Mouse (Mus musculus): ENCODE data around the gene Cbfa2t3. TPM values are rescaled to one million over a fixed set of nuclear protein-coding genes. Genes with fewer than 3 reads are reported as not detected.

Gene Cbfa2t3
- polyA plus RNA-seq, 1 experiment from 2014 or later = 4.8 TPM

DNA sequence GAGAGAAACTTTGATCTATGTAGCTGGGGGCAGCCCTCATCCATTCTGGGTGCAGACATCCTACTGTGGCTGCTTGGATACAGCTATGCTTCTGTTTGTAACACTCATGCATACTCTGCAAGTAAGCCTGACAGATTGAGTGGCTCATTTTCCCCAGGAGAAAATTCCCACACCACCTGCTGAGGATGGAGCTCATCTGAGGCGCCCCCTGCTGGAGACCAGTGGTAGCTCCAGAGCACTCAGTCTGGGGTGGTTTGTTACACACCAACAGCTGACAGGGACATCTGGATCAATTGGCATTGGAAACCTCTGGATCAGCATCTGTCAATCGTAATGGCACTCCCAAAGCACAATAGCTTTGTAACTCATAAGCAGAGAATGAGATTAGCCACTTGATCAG lies 38.9 kb downstream of the Cbfa2t3 start:
- H3K4me3 ChIP-seq (replicated peaks) = no peak overlapping the region
- H3K9ac ChIP-seq = no peak overlapping the region
- H3K9me3 ChIP-seq = no peaks in the 10 kb centered on the region
- 72% methylated on average over 2 of the region's 2 CpGs for WGBS
- no peak for ATAC-seq (ENCODE audit: insufficient read depth, low FRiP score, low read depth)
- no peaks in the 10 kb centered on the region for H3K27me3 ChIP-seq (replicated peaks)
- peaks cover 48% of the 10 kb centered on the region for H3K4me1 ChIP-seq
- H3K27ac ChIP-seq = no peak overlapping the region
- H3K4me2 ChIP-seq = no peak overlapping the region
- H3K36me3 ChIP-seq = no peaks in the 10 kb centered on the region

- Histone ChIP-seq H3K36me3 (no peaks in the 10 kb centered on the region), H3K9me3 (no peaks in the 10 kb centered on the region), H3K27ac (no peak overlapping the region), H3K4me3 (replicated peaks) (no peak overlapping the region), H3K4me2 (no peak overlapping the region), H3K4me1 (peaks cover 52% of the 10 kb centered on the region), H3K27me3 (replicated peaks) (no peaks in the 10 kb centered on the region), H3K9ac (no peak overlapping the region)
- WGBS = 67% methylated on average over 9 of the region's 9 CpGs
- ATAC-seq (ENCODE audit: insufficient read depth, low FRiP score, low read depth) = no peak
These were observed 40.1 kb downstream of the Cbfa2t3 start for GRCm38 (mm10) chr8:122658807-122659160.

DNA sequence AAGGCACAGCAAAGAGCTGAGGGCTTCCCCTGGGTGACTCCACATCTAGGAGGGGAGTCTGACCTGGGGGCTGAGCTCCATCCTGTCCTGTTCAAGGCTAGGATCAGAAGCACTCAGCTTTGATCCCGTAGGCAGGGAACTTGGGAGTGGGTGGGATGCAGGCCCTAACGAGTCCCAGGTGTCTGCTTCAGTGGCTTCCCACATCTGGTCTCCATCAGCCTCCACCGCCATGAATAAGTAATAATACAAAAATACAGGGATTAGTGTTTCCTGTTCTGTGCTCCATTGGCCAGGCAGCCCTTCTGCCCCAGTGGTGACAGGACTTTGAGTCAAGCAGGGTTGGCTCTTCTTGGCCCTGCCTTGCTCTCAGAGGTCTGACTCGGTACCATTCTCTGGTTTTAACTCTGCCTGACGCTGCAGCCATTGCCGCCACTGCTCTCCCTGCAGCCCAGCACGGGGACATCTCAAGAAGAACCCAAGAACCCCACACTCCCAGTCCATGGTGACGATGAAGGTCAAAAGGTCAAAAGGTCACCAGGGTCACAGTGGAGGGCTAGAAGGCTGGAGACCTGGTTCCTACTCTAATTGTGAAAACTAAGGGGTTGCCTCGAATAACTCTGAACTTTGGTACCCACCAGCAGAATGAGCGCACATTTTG lies 40.6 kb downstream of the Cbfa2t3 start:
- Histone ChIP-seq H3K4me2 (no peak overlapping the region), H3K27me3 (replicated peaks) (no peaks in the 10 kb centered on the region), H3K4me3 (replicated peaks) (no peak overlapping the region), H3K9me3 (no peaks in the 10 kb centered on the region), H3K36me3 (no peaks in the 10 kb centered on the region), H3K4me1 (peaks cover 54% of the 10 kb centered on the region), H3K27ac (0 out of 2 replicates have a peak overlapping the region, but pooled peaks have one; percentile 6), H3K9ac (no peak overlapping the region)
- WGBS = 54% methylated on average over 10 of the region's 10 CpGs
- ATAC-seq (ENCODE audit: insufficient read depth, low FRiP score, low read depth) = no peak

DNA sequence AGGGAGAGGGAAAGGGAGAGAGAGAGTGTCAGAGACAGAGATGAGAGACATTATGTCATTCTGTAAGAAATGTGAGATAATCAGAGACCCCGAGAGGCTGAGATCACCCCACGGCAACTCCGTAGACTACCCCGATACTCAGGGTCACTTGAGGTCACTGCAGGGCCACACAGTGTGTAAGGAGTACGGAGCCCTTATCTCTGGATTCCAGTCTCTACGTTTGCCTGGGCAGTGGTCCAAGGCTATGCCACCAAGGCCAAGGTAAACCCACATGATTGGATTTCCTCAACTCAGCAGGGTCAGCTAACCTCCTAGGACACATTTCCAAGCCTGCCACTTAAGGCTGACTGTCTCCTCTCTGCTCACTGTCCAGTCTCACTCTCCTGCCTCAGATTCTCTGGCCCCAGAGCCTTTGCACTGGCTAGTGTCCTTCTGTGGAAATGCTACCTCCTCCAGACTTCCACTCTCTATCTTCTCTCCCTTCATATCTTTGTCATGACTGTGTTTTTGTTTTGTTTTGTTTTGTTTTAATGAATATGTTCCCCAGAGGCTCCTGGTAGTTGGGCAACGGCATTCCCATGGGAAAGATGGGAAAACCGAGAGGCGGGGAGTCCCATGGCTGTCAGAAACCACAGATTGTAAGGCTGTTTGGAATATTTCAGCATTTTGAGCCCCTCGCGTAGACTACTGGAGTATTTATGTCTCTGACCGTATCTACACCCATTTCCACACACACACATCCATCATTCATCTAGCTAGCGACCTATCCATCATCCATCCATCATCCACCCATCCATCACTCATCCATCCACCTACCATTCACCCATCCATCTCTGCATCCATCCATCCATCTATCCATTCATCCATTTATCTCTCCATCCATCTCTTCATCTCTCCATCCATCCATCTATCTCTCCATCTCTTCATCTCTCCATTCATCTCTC lies 42.6 kb downstream of the Cbfa2t3 start:
- Histone ChIP-seq H3K4me3 (replicated peaks) (no peak overlapping the region), H3K27me3 (replicated peaks) (no peaks in the 10 kb centered on the region), H3K9me3 (no peaks in the 10 kb centered on the region), H3K9ac (no peak overlapping the region), H3K4me2 (no peak overlapping the region), H3K27ac (no peak overlapping the region), H3K4me1 (peaks cover 54% of the 10 kb centered on the region), H3K36me3 (no peaks in the 10 kb centered on the region)
- WGBS = 65% methylated on average over 13 of the region's 13 CpGs
- no peak for ATAC-seq (ENCODE audit: insufficient read depth, low FRiP score, low read depth)

- peak; percentile 47; the same call in 1 of the 2 replicates for ATAC-seq (ENCODE audit: insufficient read depth, low FRiP score, low read depth)
- Histone ChIP-seq H3K9ac (no peak overlapping the region), H3K27ac (no peak overlapping the region)
These were observed 44.1 kb downstream of the Cbfa2t3 start for GRCm38 (mm10) chr8:122654768-122655167.

GRCm38 (mm10) chr8:122652643-122653042 lies 46.3 kb downstream of the Cbfa2t3 start:
- Histone ChIP-seq H3K9me3 (no peaks in the 10 kb centered on the region), H3K4me2 (no peak overlapping the region), H3K4me3 (replicated peaks) (no peak overlapping the region), H3K27me3 (replicated peaks) (no peaks in the 10 kb centered on the region), H3K27ac (no peak overlapping the region), H3K4me1 (peaks cover 32% of the 10 kb centered on the region), H3K9ac (no peak overlapping the region), H3K36me3 (no peaks in the 10 kb centered on the region)
- 57% methylated on average over 6 of the region's 6 CpGs for WGBS
- ATAC-seq (ENCODE audit: insufficient read depth, low FRiP score, low read depth) = no peak

More at GRCm38 (mm10) chr8:122654768-122655167, 44.1 kb downstream of the Cbfa2t3 start:
- Histone ChIP-seq H3K4me1 (peaks cover 47% of the 10 kb centered on the region), H3K27me3 (replicated peaks) (no peaks in the 10 kb centered on the region), H3K36me3 (no peaks in the 10 kb centered on the region), H3K4me2 (no peak overlapping the region), H3K9me3 (no peaks in the 10 kb centered on the region), H3K4me3 (replicated peaks) (no peak overlapping the region)
- 18% methylated on average over 7 of the region's 7 CpGs for WGBS

- no peaks in the 10 kb centered on the region for H3K27me3 ChIP-seq (replicated peaks)
- peaks cover 32% of the 10 kb centered on the region for H3K4me1 ChIP-seq
- H3K36me3 ChIP-seq = no peaks in the 10 kb centered on the region
- no peak for ATAC-seq (ENCODE audit: insufficient read depth, low FRiP score, low read depth)
- no peak overlapping the region for H3K9ac ChIP-seq
- no peaks in the 10 kb centered on the region for H3K9me3 ChIP-seq
- no peak overlapping the region for H3K4me2 ChIP-seq
- H3K27ac ChIP-seq = no peak overlapping the region
- H3K4me3 ChIP-seq (replicated peaks) = no peak overlapping the region
- WGBS = 75% methylated on average over 16 of the region's 16 CpGs
These were observed 47.5 kb downstream of the Cbfa2t3 start for GRCm38 (mm10) chr8:122651326-122651921.

DNA sequence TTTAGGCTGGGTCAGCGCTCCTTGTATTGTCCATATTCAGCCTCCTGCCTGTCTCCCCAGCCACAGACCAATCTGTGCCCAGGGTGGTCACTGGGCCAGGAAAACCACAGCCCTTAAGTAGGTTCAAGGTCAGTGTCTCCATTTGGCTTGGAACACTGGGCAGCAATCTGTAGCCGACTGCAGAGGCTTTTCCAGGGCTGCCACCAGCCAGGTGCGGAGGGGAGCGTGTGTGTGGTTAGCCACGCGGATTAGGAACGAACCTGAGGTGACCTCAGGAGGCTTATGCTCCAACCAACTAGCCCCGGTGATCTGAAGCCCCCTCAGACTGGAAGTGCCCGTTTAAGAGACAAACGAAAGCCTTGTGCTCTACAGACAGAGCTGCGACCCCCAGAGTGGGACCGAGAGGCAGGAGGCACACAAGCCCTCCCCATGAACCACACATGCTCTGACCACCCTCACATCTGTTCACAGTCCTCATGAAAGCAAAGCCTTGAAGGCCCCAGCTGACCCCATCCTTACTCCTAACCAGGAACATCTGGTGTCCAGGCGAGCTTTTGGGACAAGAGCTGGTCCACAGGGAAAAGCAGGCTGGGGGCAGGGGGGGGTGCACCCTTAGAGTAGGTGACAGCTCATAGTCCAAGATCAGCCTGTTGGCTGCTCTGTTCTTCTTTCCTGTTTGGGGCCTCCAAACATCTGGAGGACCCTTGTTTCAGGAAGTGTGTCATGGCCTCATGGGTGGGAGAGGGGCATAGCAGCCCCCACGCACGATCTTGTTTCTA lies 50.5 kb downstream of the Cbfa2t3 start:
- Histone ChIP-seq H3K27ac (no peak overlapping the region), H3K27me3 (replicated peaks) (no peaks in the 10 kb centered on the region), H3K36me3 (no peaks in the 10 kb centered on the region), H3K4me1 (peaks cover 10% of the 10 kb centered on the region), H3K4me2 (no peak overlapping the region), H3K9ac (no peak overlapping the region), H3K4me3 (replicated peaks) (no peak overlapping the region), H3K9me3 (no peaks in the 10 kb centered on the region)
- WGBS = 62% methylated on average over 15 of the region's 15 CpGs
- ATAC-seq (ENCODE audit: insufficient read depth, low FRiP score, low read depth) = no peak

DNA sequence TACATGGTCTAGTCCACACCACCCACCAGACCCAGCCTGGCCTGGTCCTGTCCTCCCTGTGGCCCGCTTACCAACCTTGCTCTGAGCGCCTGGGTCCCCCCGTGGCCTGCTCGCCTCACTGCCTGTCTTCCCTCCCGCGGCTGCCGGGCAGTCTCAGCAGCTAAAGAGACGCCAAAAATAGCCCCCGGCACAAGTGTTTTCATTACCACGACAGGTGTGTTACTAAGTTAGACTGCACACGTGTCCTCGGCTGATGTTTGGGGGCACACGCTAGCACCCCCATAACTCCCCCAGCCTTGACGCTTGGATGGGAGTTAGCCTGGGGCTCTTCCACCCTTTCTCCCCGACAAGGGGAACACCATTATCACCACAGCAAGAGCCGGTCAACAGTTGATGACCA lies 52.6 kb downstream of the Cbfa2t3 start:
- 88% methylated on average over 16 of the region's 16 CpGs for WGBS
- H3K9ac ChIP-seq = no peak overlapping the region
- H3K4me1 ChIP-seq = peaks cover 9% of the 10 kb centered on the region; the same call in 1 of the 2 replicates
- ATAC-seq (ENCODE audit: insufficient read depth, low FRiP score, low read depth) = no peak
- H3K9me3 ChIP-seq = no peaks in the 10 kb centered on the region
- no peak overlapping the region for H3K27ac ChIP-seq
- H3K4me2 ChIP-seq = no peak overlapping the region
- no peaks in the 10 kb centered on the region for H3K36me3 ChIP-seq
- H3K4me3 ChIP-seq (replicated peaks) = no peak overlapping the region
- H3K27me3 ChIP-seq (replicated peaks) = no peaks in the 10 kb centered on the region

DNA sequence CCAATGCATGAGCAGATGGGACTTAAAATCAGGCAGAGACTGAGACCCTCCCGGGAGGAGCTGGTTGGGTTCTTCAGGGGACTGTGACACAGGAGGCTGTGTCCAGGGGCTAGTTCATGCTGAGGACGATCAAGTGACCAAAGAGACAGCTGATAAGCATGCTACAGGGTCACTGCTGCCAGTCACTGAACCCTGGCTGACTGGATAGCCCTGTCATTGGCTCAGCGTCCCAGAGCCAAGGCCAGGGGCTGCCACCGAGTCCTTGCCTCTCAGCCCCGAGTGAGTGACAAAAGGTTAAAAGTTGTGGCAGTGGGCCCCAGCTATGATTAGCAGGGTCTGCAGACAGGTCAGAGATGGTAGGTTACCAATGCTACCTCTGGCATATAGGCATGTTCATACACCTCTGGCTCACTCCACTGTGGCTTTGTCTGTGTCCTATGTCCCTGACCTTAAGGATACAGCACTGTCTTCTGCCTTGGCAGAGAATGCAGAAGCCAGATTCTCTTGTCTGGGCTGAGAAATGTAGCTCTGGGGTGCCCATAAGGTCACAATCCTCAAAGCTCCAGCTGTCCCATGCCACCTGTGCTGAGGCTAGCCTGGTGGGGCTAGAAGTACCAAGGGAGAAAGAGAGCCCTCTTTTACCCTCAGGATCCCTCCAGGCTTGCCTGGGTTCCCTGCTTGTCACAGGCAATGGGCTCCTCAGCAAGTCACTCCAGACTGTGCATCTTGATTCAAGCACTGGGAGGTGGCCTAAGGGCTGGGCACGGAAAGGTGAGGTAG lies 54.5 kb downstream of the Cbfa2t3 start:
- Histone ChIP-seq H3K36me3 (no peaks in the 10 kb centered on the region), H3K27ac (no peak overlapping the region), H3K9ac (no peak overlapping the region), H3K9me3 (no peaks in the 10 kb centered on the region), H3K27me3 (replicated peaks) (no peaks in the 10 kb centered on the region), H3K4me3 (replicated peaks) (no peak overlapping the region), H3K4me1 (peaks cover 25% of the 10 kb centered on the region), H3K4me2 (no peak overlapping the region)
- no peak for ATAC-seq (ENCODE audit: insufficient read depth, low FRiP score, low read depth)
- 72% methylated on average over 6 of the region's 6 CpGs for WGBS

- 57% methylated on average over 9 of the region's 9 CpGs for WGBS
- ATAC-seq (ENCODE audit: insufficient read depth, low FRiP score, low read depth) = no peak
These were observed 56.8 kb downstream of the Cbfa2t3 start for GRCm38 (mm10) chr8:122642071-122642470.

More at GRCm38 (mm10) chr8:122642071-122642470, 56.8 kb downstream of the Cbfa2t3 start:
- H3K36me3 ChIP-seq = no peaks in the 10 kb centered on the region
- 0 out of 2 replicates have a peak overlapping the region, but pooled peaks have one; percentile 4 for H3K27ac ChIP-seq
- no peak overlapping the region for H3K4me3 ChIP-seq (replicated peaks)
- no peaks in the 10 kb centered on the region for H3K9me3 ChIP-seq
- H3K9ac ChIP-seq = no peak overlapping the region
- no peak overlapping the region for H3K4me2 ChIP-seq
- H3K27me3 ChIP-seq (replicated peaks) = no peaks in the 10 kb centered on the region
- H3K4me1 ChIP-seq = peaks cover 39% of the 10 kb centered on the region

Data from stomach, embryonic 15.5 days (tissue).